Mouse (Mus musculus): ENCODE measurements around the gene Cog4. TPM values are rescaled to one million over a fixed set of nuclear protein-coding genes. Genes with fewer than 3 reads are reported as not detected.

The Cog4 gene
- polyA plus RNA-seq, 1 experiment from 2014 or later: 77.0 TPM

DNA sequence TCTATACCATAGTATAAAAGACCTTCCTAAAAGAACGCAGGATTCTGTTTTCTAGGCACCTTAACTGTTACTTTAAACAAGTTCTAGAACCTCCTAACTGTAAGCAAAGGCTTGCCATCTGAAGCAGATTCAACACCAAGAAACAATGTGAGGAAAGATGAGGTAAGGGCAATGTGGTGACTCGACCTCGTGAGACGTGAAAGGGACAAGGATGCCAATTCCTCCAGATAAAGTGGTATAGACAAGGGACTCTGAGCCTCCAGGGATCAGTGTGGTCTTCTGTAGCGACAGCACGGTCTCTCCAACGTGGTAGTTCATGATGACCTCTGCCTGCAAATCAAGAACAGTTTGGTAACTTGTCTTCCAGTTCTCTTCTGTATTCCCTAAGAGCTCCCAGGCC lies 34.6 kb upstream of the Cog4 start:
- no peak overlapping the region for H3K4me3 ChIP-seq
- no peak for ATAC-seq (ENCODE audit: low FRiP score, low read depth)
- no peak overlapping the region for H3K27ac ChIP-seq
- no peak overlapping the region for H3K9ac ChIP-seq
- no peak overlapping the region for H3K4me2 ChIP-seq (replicated peaks)
- peaks cover 81% of the 10 kb centered on the region for H3K36me3 ChIP-seq
- no peaks in the 10 kb centered on the region for H3K27me3 ChIP-seq (replicated peaks)
- 95% methylated on average over 7 of the region's 7 CpGs for WGBS
- H3K9me3 ChIP-seq: no peaks in the 10 kb centered on the region
- H3K4me1 ChIP-seq: no peaks in the 10 kb centered on the region

- Histone ChIP-seq H3K4me3 (no peak overlapping the region), H3K36me3 (peaks cover 88% of the 10 kb centered on the region), H3K9ac (no peak overlapping the region), H3K4me1 (no peaks in the 10 kb centered on the region), H3K9me3 (no peaks in the 10 kb centered on the region), H3K27me3 (replicated peaks) (no peaks in the 10 kb centered on the region), H3K4me2 (replicated peaks) (no peak overlapping the region), H3K27ac (no peak overlapping the region)
- ATAC-seq (ENCODE audit: low FRiP score, low read depth): no peak
- WGBS: 95% methylated on average over 7 of the region's 7 CpGs
Observed at GRCm38 (mm10) chr8:110812349-110813080, 33.9 kb upstream of the Cog4 start.

DNA sequence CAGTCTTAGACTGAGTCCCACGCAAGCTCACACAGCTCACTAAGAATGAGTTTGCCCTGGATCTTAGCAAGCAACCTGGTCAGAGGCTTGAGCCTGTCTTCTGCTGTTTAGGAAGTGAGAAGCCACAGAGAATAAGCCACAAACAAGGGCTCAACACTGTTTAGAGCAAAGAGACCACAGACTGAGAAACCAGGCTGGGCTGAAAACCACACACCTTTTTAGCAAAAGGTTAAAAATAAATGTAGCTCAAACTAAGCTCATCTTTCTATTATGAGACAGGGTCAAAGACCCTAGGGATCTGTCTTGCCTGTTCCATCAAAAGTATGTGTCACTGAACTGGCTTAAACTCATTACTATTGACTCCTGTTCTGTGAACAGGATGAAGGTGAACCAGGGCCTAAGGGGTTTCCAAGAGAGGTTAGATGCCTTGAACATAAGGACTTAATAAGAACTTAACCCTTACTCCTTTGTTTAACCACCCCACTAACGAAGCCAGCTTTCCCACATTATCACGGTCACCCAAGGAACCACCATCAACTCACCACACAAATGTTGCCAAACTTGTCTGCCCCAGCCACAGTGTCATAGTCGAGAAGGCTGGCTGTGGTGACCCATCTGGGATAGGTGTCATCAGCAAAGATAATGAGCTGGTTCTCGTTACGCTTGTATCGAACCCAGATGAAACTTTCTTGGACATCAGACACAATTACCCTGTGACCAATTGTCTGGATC lies 33.2 kb upstream of the Cog4 start:
- Histone ChIP-seq H3K4me3 (no peak overlapping the region), H3K9ac (no peak overlapping the region), H3K9me3 (no peaks in the 10 kb centered on the region), H3K27ac (no peak overlapping the region), H3K4me2 (replicated peaks) (no peak overlapping the region), H3K27me3 (replicated peaks) (no peaks in the 10 kb centered on the region), H3K36me3 (peaks cover 96% of the 10 kb centered on the region), H3K4me1 (no peaks in the 10 kb centered on the region)
- no peak for ATAC-seq (ENCODE audit: low FRiP score, low read depth)
- 95% methylated on average over 7 of the region's 7 CpGs for WGBS

DNA sequence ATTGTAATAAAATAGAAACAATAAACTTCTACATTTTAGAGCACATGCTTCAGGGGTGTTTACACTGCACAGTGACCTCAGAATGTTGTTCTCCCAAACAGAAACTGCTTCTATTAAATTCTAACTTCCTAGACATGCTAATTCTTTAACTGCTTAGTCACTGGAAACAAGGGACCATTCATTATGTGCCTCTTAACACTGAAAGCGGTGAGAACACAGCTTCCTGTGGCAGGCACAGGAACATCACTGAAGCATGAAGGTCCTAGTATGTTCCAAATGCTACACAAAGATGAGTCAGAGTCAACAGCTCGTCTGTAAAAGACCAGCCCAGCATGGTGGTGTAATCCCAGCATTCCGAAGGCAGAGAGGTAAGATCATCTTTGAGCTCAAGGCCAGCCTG lies 31.1 kb upstream of the Cog4 start:
- Histone ChIP-seq H3K4me3 (no peak overlapping the region), H3K9me3 (no peaks in the 10 kb centered on the region)

DNA sequence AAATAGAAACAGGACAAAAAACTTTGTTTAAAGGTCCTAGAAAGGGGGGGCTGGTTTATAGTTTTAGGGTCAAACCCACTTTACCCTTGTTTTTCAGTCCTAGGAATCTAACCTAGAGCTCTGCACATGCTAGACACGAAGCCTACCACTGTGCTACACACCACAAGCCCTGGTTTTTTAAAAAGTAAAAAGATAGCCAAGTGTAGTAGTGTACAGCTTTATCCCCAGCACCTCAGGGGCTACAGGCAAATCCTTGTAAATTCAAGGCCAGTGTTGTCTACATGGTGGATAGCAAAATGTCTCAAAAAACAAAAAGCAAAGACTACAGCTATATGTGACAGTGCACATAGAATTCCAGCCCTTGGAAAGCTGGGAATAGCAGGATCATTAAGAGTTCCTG lies 29.4 kb upstream of the Cog4 start:
- Histone ChIP-seq H3K27me3 (replicated peaks) (no peaks in the 10 kb centered on the region), H3K4me2 (replicated peaks) (no peak overlapping the region), H3K27ac (no peak overlapping the region), H3K4me3 (no peak overlapping the region), H3K36me3 (peaks cover 98% of the 10 kb centered on the region), H3K9ac (no peak overlapping the region), H3K4me1 (no peaks in the 10 kb centered on the region), H3K9me3 (no peaks in the 10 kb centered on the region)
- WGBS: 91% methylated on average over 1 of the region's 1 CpGs
- no peak for ATAC-seq (ENCODE audit: low FRiP score, low read depth)

More for the DNA sequence above, 31.1 kb upstream of the Cog4 start:
- WGBS: 79% methylated on average over 3 of the region's 3 CpGs
- no peak overlapping the region for H3K27ac ChIP-seq
- H3K4me2 ChIP-seq (replicated peaks): no peak overlapping the region
- ATAC-seq (ENCODE audit: low FRiP score, low read depth): no peak
- H3K36me3 ChIP-seq: peaks cover 98% of the 10 kb centered on the region
- H3K27me3 ChIP-seq (replicated peaks): no peaks in the 10 kb centered on the region
- no peaks in the 10 kb centered on the region for H3K4me1 ChIP-seq
- no peak overlapping the region for H3K9ac ChIP-seq

- peaks cover 98% of the 10 kb centered on the region for H3K36me3 ChIP-seq
- WGBS: 90% methylated on average over 3 of the region's 3 CpGs
Observed at GRCm38 (mm10) chr8:110818593-110818992, 27.8 kb upstream of the Cog4 start.

GRCm38 (mm10) chr8:110820257-110820656 lies 26.1 kb upstream of the Cog4 start:
- Histone ChIP-seq H3K4me2 (replicated peaks) (no peak overlapping the region), H3K36me3 (peaks cover 98% of the 10 kb centered on the region), H3K4me3 (no peak overlapping the region), H3K27me3 (replicated peaks) (no peaks in the 10 kb centered on the region), H3K27ac (no peak overlapping the region), H3K4me1 (no peaks in the 10 kb centered on the region), H3K9ac (no peak overlapping the region), H3K9me3 (no peaks in the 10 kb centered on the region)
- no peak for ATAC-seq (ENCODE audit: low FRiP score, low read depth)
- 92% methylated on average over 2 of the region's 2 CpGs for WGBS

More at GRCm38 (mm10) chr8:110818593-110818992, 27.8 kb upstream of the Cog4 start:
- Histone ChIP-seq H3K9ac (no peak overlapping the region), H3K9me3 (no peaks in the 10 kb centered on the region), H3K4me1 (no peaks in the 10 kb centered on the region), H3K27ac (no peak overlapping the region), H3K4me3 (no peak overlapping the region), H3K27me3 (replicated peaks) (no peaks in the 10 kb centered on the region), H3K4me2 (replicated peaks) (no peak overlapping the region)
- no peak for ATAC-seq (ENCODE audit: low FRiP score, low read depth)

- no peak overlapping the region for H3K4me3 ChIP-seq
- no peaks in the 10 kb centered on the region for H3K4me1 ChIP-seq
- H3K9ac ChIP-seq: no peak overlapping the region
- 90% methylated on average over 3 of the region's 3 CpGs for WGBS
- no peaks in the 10 kb centered on the region for H3K27me3 ChIP-seq (replicated peaks)
- ATAC-seq (ENCODE audit: low FRiP score, low read depth): no peak
- H3K36me3 ChIP-seq: peaks cover 98% of the 10 kb centered on the region
- H3K27ac ChIP-seq: no peak overlapping the region
- H3K4me2 ChIP-seq (replicated peaks): no peak overlapping the region
- H3K9me3 ChIP-seq: no peaks in the 10 kb centered on the region
Observed at GRCm38 (mm10) chr8:110821960-110822359, 24.4 kb upstream of the Cog4 start.

DNA sequence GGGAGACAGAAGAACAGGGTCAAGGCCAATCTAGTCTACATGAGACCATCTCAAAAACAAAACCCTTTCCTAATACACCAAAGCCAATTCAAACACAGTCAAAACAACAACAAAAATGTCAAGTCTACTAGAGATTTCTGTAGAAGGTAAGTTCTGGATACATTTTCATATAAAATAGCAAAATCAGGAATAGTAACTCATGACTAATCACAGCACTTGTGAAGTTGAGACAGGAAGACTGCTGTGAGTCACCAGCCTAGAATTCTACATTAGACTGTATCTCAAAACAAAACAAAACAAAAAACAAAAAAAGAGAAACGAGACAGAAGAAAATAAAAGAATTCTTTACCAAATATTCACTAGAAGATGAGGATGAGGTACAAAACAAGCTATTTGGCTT lies 21.5 kb upstream of the Cog4 start:
- no peaks in the 10 kb centered on the region for H3K4me1 ChIP-seq
- no peaks in the 10 kb centered on the region for H3K9me3 ChIP-seq
- no peak overlapping the region for H3K27ac ChIP-seq
- ATAC-seq (ENCODE audit: low FRiP score, low read depth): no peak
- H3K9ac ChIP-seq: no peak overlapping the region
- peaks cover 96% of the 10 kb centered on the region for H3K36me3 ChIP-seq
- 91% methylated on average over 1 of the region's 1 CpGs for WGBS
- H3K4me2 ChIP-seq (replicated peaks): no peak overlapping the region
- no peaks in the 10 kb centered on the region for H3K27me3 ChIP-seq (replicated peaks)
- no peak overlapping the region for H3K4me3 ChIP-seq

GRCm38 (mm10) chr8:110828511-110828910 lies 17.9 kb upstream of the Cog4 start:
- Histone ChIP-seq H3K4me3 (no peak overlapping the region), H3K4me2 (replicated peaks) (no peak overlapping the region), H3K9ac (no peak overlapping the region), H3K27ac (no peak overlapping the region), H3K9me3 (no peaks in the 10 kb centered on the region), H3K36me3 (peaks cover 93% of the 10 kb centered on the region), H3K27me3 (replicated peaks) (no peaks in the 10 kb centered on the region), H3K4me1 (no peaks in the 10 kb centered on the region)
- 91% methylated on average over 3 of the region's 3 CpGs for WGBS
- ATAC-seq (ENCODE audit: low FRiP score, low read depth): no peak

GRCm38 (mm10) chr8:110831956-110832355 lies 14.4 kb upstream of the Cog4 start:
- Histone ChIP-seq H3K27ac (no peak overlapping the region), H3K4me3 (no peak overlapping the region), H3K9ac (no peak overlapping the region), H3K4me2 (replicated peaks) (no peak overlapping the region), H3K27me3 (replicated peaks) (no peaks in the 10 kb centered on the region), H3K9me3 (no peaks in the 10 kb centered on the region), H3K36me3 (peaks cover 93% of the 10 kb centered on the region), H3K4me1 (no peaks in the 10 kb centered on the region)
- WGBS: 96% methylated on average over 3 of the region's 3 CpGs
- ATAC-seq (ENCODE audit: low FRiP score, low read depth): no peak

DNA sequence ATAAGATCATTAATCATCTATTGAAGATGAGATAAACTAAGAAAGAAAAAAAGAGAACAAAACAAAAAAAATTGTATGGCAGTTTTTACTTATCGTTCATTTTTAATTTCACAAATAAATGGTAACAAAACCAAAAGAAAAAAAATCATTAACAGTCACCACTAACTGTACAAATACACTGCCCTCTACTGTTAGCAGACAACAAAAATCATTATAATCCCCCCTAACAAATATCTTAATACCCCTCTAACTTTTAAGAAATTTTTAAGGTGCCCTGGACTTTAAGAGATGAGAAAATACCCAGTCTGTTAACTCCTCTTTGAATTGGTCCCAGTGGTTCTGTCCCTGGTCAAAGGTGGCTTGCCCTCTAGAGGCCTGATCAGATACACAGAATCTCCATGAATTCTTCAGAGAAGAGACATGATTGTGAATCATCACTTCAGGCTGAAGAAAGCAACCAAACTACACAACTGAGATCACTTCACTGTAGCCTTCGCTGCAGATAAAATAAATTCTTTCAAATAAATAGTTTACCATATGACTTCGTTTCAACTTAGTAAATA lies 4.3 kb upstream of the Cog4 start:
- no peak overlapping the region for H3K27ac ChIP-seq
- peaks cover 69% of the 10 kb centered on the region for H3K36me3 ChIP-seq
- no peak overlapping the region for H3K4me3 ChIP-seq
- no peak overlapping the region for H3K9ac ChIP-seq
- ATAC-seq (ENCODE audit: low FRiP score, low read depth): no peak
- no peaks in the 10 kb centered on the region for H3K27me3 ChIP-seq (replicated peaks)
- H3K4me1 ChIP-seq: peaks cover 4% of the 10 kb centered on the region; the same call in 1 of the 2 replicates
- WGBS: 96% methylated on average over 3 of the region's 3 CpGs
- no peak overlapping the region for H3K4me2 ChIP-seq (replicated peaks)
- no peaks in the 10 kb centered on the region for H3K9me3 ChIP-seq
